ENCODE assay signal across 19 mouse cellular contexts in the genomic region with DNA sequence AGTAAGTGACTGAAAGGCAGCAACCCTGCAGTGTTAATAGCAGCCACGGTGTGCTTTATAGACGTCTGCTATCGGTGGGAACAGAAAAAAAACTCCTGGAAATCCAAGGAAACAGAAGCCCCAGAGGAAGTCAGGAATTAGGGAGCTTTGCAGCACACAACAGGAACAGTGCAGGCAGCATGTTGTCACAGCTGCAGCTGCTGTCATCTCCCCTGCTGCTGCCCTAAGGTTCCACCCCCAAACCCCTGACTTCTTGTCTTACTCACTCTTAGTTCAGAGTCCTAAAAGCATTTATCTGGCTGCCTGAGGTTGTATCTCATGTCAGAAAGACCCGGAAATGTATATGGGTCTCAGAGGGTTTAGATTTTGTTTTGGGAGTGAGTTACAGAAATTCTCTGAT.
A peak's percentile ranks its signal among the peaks of the same experiment; 100 is the strongest.
DNase-seq lines count a peak whose midpoint lies in the region; ATAC-seq and TF ChIP-seq lines count a peak whose summit lies in the region.
"Had no signal": no experiment of that assay in that cellular context is flagged by ENCODE, and none has a peak within 500 bp of the region (broad histone marks: within the 10 kb centered on the region; RNA-seq: fewer than 3 reads in every experiment).

No protein-coding gene starts in this region.

- no peaks in the 10 kb centered on the region for H3K4me1 ChIP-seq in forebrain, embryonic 14.5 days (ENCODE audit: control insufficient read depth, insufficient read depth, low read length)
- H3K4me1 ChIP-seq in forebrain, embryonic 13.5 days, result no peaks in the 10 kb centered on the region
- no peaks in the 10 kb centered on the region for H3K4me1 ChIP-seq in kidney, postnatal 0 days (replicated peaks; ENCODE audit: insufficient read depth, low read length)
- no peaks in the 10 kb centered on the region for H3K4me1 ChIP-seq in kidney, adult 2 months (ENCODE audit: control insufficient read depth, insufficient read depth, low read length)
- H3K4me1 ChIP-seq in embryonic facial prominence, embryonic 14.5 days (ENCODE audit: control insufficient read depth, insufficient read depth, low read length), result no peaks in the 10 kb centered on the region
- H3K4me1 ChIP-seq: liver, embryonic 12.5 days; lung, embryonic 15.5 days had no signal

- TF ChIP-seq CTCF in kidney, postnatal 0 days (IDR thresholded peaks at IDR 0.05; ENCODE audit: low read depth), result no peak
- TF ChIP-seq CTCF in kidney, adult 2 months (conservative IDR thresholded peaks at IDR 0.05; ENCODE audit: insufficient read depth, insufficient read length, low read depth, low read length), result no peak

- H3K9me3 ChIP-seq in forebrain, embryonic 14.5 days (replicated peaks; ENCODE audit: control insufficient read depth, low read length), result no peaks in the 10 kb centered on the region
- H3K9me3 ChIP-seq in forebrain, embryonic 13.5 days (replicated peaks), result no peaks in the 10 kb centered on the region
- no peaks in the 10 kb centered on the region for H3K9me3 ChIP-seq in kidney, postnatal 0 days (replicated peaks; ENCODE audit: low read length)
- H3K9me3 ChIP-seq in embryonic facial prominence, embryonic 14.5 days (ENCODE audit: control insufficient read depth, low read length), result no peaks in the 10 kb centered on the region
- H3K9me3 ChIP-seq: heart, embryonic 13.5 days; liver, embryonic 12.5 days; lung, embryonic 15.5 days had no signal

- no peak for TF ChIP-seq POLR2A in kidney, adult 2 months (IDR thresholded peaks at IDR 0.05; ENCODE audit: low read depth, low read length)

- H3K27me3 ChIP-seq in forebrain, embryonic 14.5 days (replicated peaks; ENCODE audit: control insufficient read depth, insufficient read depth, low read length), result no peaks in the 10 kb centered on the region
- no peaks in the 10 kb centered on the region for H3K27me3 ChIP-seq in forebrain, embryonic 13.5 days
- no peaks in the 10 kb centered on the region for H3K27me3 ChIP-seq in kidney, postnatal 0 days (ENCODE audit: insufficient read depth, low read length)
- H3K27me3 ChIP-seq in kidney, adult 2 months (replicated peaks; ENCODE audit: control insufficient read depth, insufficient read depth, low read length), result no peaks in the 10 kb centered on the region
- no peaks in the 10 kb centered on the region for H3K27me3 ChIP-seq in embryonic facial prominence, embryonic 14.5 days (replicated peaks; ENCODE audit: control insufficient read depth, insufficient read depth, low read length)
- H3K27me3 ChIP-seq: CH12.LX; heart, embryonic 13.5 days; liver, embryonic 12.5 days; lung, embryonic 15.5 days had no signal

- DNase-seq in forebrain, embryonic 14.5 days (ENCODE audit: low spot score), result peak; percentile 9
- DNase-seq in kidney, postnatal 0 days (ENCODE audit: low spot score), result peak; percentile 56
- no peak for DNase-seq in kidney, adult 2 months
- peak; percentile 18 for DNase-seq in brain, adult 2 months (ENCODE audit: low read depth, low spot score)
- peak; percentile 38 for DNase-seq in embryonic facial prominence, embryonic 14.5 days (ENCODE audit: low spot score)
- DNase-seq: cerebellum, adult 11-12 months; cerebellum, postnatal 36 days; heart, postnatal 36 days; kidney, postnatal 4 days; layer of hippocampus, postnatal 36 days; right cerebral cortex, adult 18-20 months; thymus, postnatal 4 days had no signal

- H3K9ac ChIP-seq in forebrain, embryonic 14.5 days (ENCODE audit: low read length), result no peak overlapping the region
- no peak overlapping the region for H3K9ac ChIP-seq in forebrain, embryonic 13.5 days
- no peak overlapping the region for H3K9ac ChIP-seq in kidney, postnatal 0 days (ENCODE audit: low read depth, low read length)
- no peak overlapping the region for H3K9ac ChIP-seq in embryonic facial prominence, embryonic 14.5 days (ENCODE audit: low read depth, low read length)
- H3K9ac ChIP-seq: heart, embryonic 13.5 days; liver, embryonic 12.5 days; lung, embryonic 15.5 days had no signal

- no peak for ATAC-seq in forebrain, embryonic 14.5 days
- ATAC-seq in forebrain, embryonic 13.5 days, result no peak
- no peak for ATAC-seq in kidney, postnatal 0 days (replicated peaks; ENCODE audit: low FRiP score, low read depth)
- ATAC-seq in embryonic facial prominence, embryonic 14.5 days (ENCODE audit: low read depth), result no peak
- ATAC-seq in monocyte, adult 5-6 weeks (replicated peaks; ENCODE audit: insufficient number of reproducible peaks, low FRiP score, low TSS enrichment, poor library complexity, severe bottlenecking), result no peak
- ATAC-seq in frontal cortex, adult (ENCODE audit: low TSS enrichment), result no peak
- ATAC-seq: liver, embryonic 12.5 days had no signal

- 27% methylated on average over 4 of the region's 4 CpGs for WGBS in forebrain, embryonic 14.5 days
- WGBS in forebrain, embryonic 13.5 days, result 29% methylated on average over 4 of the region's 4 CpGs
- WGBS in kidney, postnatal 0 days, result 6% methylated on average over 4 of the region's 4 CpGs
- WGBS in kidney, adult 2 months, result 4% methylated on average over 4 of the region's 4 CpGs
- 5% methylated on average over 4 of the region's 4 CpGs for WGBS in embryonic facial prominence, embryonic 14.5 days

- H3K36me3 ChIP-seq in forebrain, embryonic 14.5 days (ENCODE audit: control insufficient read depth, insufficient read depth, low read length), result no peaks in the 10 kb centered on the region
- H3K36me3 ChIP-seq in forebrain, embryonic 13.5 days (ENCODE audit: poor library complexity, severe bottlenecking), result no peaks in the 10 kb centered on the region
- H3K36me3 ChIP-seq in kidney, postnatal 0 days (ENCODE audit: insufficient read depth, low read length), result no peaks in the 10 kb centered on the region
- H3K36me3 ChIP-seq in kidney, adult 2 months (ENCODE audit: control insufficient read depth, insufficient read depth, low read length), result no peaks in the 10 kb centered on the region
- H3K36me3 ChIP-seq in embryonic facial prominence, embryonic 14.5 days (ENCODE audit: control insufficient read depth, insufficient read depth, low read length), result no peaks in the 10 kb centered on the region
- H3K36me3 ChIP-seq: heart, embryonic 13.5 days; liver, embryonic 12.5 days; lung, embryonic 15.5 days had no signal

- no peak overlapping the region for H3K4me2 ChIP-seq in forebrain, embryonic 14.5 days (ENCODE audit: low read length)
- H3K4me2 ChIP-seq in forebrain, embryonic 13.5 days, result no peak overlapping the region
- H3K4me2 ChIP-seq in kidney, postnatal 0 days (ENCODE audit: low read length), result no peak overlapping the region
- no peak overlapping the region for H3K4me2 ChIP-seq in embryonic facial prominence, embryonic 14.5 days (ENCODE audit: low read depth, low read length)
- H3K4me2 ChIP-seq: heart, embryonic 13.5 days; liver, embryonic 12.5 days; lung, embryonic 15.5 days had no signal

- no peak overlapping the region for H3K4me3 ChIP-seq in forebrain, embryonic 14.5 days (ENCODE audit: low read depth, low read length)
- no peak overlapping the region for H3K4me3 ChIP-seq in forebrain, embryonic 13.5 days
- no peak overlapping the region for H3K4me3 ChIP-seq in kidney, postnatal 0 days (replicated peaks; ENCODE audit: low read depth, low read length)
- no peak overlapping the region for H3K4me3 ChIP-seq in kidney, adult 2 months (ENCODE audit: insufficient read depth, low read depth, low read length)
- no peak overlapping the region for H3K4me3 ChIP-seq in embryonic facial prominence, embryonic 14.5 days (ENCODE audit: low read depth, low read length)
- H3K4me3 ChIP-seq: heart, embryonic 13.5 days; liver, embryonic 12.5 days; lung, embryonic 15.5 days had no signal

- no peak overlapping the region for H3K27ac ChIP-seq in forebrain, embryonic 14.5 days (ENCODE audit: low read depth, low read length)
- H3K27ac ChIP-seq in forebrain, embryonic 13.5 days, result no peak overlapping the region
- H3K27ac ChIP-seq in kidney, postnatal 0 days, result no peak overlapping the region
- no peak overlapping the region for H3K27ac ChIP-seq in kidney, adult 2 months (ENCODE audit: insufficient read depth, low read depth, low read length)
- no peak overlapping the region for H3K27ac ChIP-seq in embryonic facial prominence, embryonic 14.5 days (replicated peaks; ENCODE audit: low read depth, low read length)
- H3K27ac ChIP-seq: heart, embryonic 13.5 days; liver, embryonic 12.5 days; lung, embryonic 15.5 days had no signal
